Mouse (Mus musculus): ENCODE results near the gene Ppp1r12a. TPM values are rescaled to one million over a fixed set of nuclear protein-coding genes. Genes with fewer than 3 reads are reported as not detected.
"Not testable (repeated sequence)": the region's sequence is repeated elsewhere in the genome, so short reads cannot be mapped to it uniquely, and the experiment has no call there.

The Ppp1r12a gene
- total RNA-seq, 2 experiments from 2014 or later, result 55.4 to 59.2 TPM

DNA sequence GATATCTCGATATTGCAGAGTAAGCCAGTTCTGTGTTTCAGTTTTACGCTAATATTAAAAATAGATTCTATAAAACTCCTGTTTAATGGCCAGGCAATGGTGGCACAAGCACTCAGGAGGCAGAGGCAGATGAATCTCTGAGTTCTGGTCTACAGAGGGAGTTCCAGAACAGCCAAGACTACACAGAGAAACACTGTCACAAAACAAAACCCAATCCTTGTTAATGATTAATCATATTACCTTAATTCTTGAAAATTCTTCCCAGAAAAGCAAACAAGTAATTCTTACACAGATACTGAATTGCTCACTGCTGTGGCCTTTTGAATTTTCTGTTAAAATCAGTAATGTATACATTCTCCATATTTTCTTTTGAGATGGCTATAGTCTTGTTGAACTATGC, 37.0 kb downstream of the Ppp1r12a start:
- DNase-seq, result no peak

DNA sequence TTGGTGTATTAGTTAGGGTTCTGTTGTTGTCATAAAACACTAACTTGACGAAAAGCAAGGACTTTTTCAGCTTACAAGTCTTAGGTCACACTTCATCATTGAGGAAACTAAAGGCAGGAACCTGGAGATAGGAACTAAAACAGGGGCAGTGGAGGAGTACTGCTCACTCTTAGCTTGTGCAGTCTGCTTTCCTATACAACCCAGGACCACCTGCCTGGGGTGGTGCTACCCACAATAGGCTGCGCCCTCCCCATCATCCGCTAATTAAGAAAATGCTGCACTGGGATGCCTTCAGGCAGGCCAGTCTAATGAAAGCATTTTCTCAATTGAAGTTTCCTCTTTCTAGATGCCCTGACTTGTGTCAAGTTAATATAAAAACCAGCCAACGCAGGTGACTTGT, 40.1 kb downstream of the Ppp1r12a start:
- DNase-seq, result no peak

- DNase-seq, result no peak
Observed at GRCm38 (mm10) chr10:108203440-108203839, 41.4 kb downstream of the Ppp1r12a start.

- no peak for DNase-seq
Observed at GRCm38 (mm10) chr10:108209396-108209795, 47.4 kb downstream of the Ppp1r12a start.

- DNase-seq, result no peak
Observed at GRCm38 (mm10) chr10:108224413-108224812, 62.4 kb downstream of the Ppp1r12a start.

GRCm38 (mm10) chr10:108237049-108237448, 75.1 kb downstream of the Ppp1r12a start:
- no peak for DNase-seq

DNA sequence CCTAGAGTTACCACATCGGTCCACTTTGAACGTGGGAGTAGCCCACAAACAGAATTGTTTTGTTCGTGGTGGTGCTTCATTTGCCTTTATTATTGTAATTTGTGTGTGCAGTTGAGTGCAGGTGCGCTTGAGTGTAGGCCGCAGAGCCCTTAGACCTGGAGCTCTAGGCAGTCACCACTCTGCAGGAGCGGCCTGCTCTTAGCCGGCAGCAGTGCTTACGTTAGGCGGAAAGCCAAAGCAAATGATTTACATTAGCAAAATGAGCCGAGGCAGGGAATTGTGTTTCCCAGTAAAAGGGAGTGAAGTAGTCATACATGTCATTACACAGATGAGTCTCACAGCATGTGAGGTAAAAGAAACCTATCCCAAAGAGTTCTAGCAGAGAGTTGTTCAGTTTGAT, 77.1 kb downstream of the Ppp1r12a start:
- DNase-seq, result no peak

DNA sequence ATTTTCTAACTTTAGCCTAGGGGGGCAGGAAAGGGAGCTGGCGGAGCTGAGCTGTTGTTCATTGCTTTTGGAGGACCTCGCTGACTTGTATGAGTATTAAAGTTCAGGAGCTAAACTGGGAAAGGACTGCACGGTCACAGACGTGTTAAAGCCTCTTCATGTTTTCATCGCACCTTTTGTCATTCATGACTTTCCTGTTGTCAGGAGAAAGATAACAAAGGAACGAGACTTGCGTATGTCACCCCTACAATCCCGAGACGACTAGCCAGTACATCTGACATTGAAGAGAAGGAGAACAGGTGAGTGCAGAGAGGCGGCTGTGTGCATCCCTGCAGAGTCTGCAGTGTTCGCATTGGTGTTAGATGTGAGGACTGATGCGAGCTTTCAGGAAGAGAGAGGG, 88.7 kb downstream of the Ppp1r12a start:
- DNase-seq, result no peak

GRCm38 (mm10) chr10:108251181-108251580, 89.2 kb downstream of the Ppp1r12a start:
- no peak for DNase-seq

GRCm38 (mm10) chr10:108255812-108256376, 93.9 kb downstream of the Ppp1r12a start:
- no peak for DNase-seq

GRCm38 (mm10) chr10:108260931-108261330, 98.9 kb downstream of the Ppp1r12a start:
- DNase-seq, result no peak

GRCm38 (mm10) chr10:108264641-108265040, 102.6 kb downstream of the Ppp1r12a start:
- no peak for DNase-seq

DNA sequence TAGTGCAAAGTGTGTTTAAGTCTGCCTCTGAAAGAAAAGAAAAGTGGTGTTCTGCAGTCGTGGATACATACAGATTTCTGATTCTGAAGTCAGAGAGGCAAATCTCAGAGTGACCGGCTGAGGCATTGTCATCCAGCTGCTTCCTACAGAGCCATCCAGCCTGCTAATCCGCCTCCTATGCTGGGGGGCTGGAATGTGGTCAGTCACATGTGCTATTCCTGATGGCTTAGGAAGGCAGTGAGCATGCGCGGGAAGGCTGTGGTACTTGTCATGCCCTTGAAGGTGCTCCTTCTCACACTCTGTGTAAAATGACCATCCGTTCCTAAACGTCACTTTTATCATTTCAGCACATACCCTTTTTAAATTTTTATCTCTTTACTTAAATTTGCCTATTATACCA, 109.2 kb downstream of the Ppp1r12a start:
- DNase-seq, result no peak

- DNase-seq, result no peak
Observed at GRCm38 (mm10) chr10:108276678-108277077, 114.7 kb downstream of the Ppp1r12a start.

- peak; percentile 6 to 21 for DNase-seq
Observed at GRCm38 (mm10) chr10:108277198-108277597, 115.2 kb downstream of the Ppp1r12a start.

DNA sequence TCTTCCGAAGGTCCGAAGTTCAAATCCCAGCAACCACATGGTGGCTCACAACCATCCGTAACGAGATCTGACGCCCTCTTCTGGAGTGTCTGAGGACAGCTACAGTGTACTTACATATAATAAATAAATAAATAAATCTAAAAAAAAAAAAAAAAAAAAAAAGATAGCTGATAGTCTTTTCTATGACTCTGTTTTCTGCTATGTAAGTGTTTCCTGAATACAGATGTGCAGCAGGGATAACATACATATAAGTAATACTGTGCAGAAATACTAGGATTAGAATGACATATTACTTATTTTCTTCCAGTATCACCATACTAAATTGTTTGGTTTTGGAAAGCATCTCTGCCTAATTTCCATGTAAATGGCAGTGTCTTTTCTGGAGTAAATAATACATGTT, 119.1 kb downstream of the Ppp1r12a start:
- DNase-seq, result not testable (repeated sequence)

- DNase-seq, result no peak
Observed at GRCm38 (mm10) chr10:108282351-108282750, 120.4 kb downstream of the Ppp1r12a start.

GRCm38 (mm10) chr10:108283418-108283817, 121.4 kb downstream of the Ppp1r12a start:
- DNase-seq, result no peak

GRCm38 (mm10) chr10:108283837-108284236, 121.8 kb downstream of the Ppp1r12a start:
- DNase-seq, result no peak

DNA sequence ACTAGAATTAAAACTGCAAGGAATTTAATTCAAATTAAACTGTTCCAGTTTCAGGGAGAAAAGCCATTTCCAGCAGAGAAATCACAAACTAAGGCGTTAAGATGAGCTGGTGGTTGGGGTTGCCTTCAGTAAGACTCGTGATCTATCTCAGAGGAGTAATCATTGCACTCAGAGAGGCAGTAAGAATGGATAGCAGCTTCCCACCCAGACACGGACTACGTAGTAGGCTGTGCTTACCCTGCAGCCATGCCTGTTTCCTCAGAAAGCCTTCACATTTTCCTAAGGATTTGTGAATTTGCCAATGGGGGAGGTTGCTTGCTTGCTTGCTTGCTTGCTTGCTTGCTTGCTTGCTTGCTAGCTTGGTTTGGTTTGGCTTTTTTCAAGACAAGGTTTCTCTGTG, 122.5 kb downstream of the Ppp1r12a start:
- DNase-seq, result no peak

GRCm38 (mm10) chr10:108284977-108285376, 123.0 kb downstream of the Ppp1r12a start:
- DNase-seq, result no peak

DNA sequence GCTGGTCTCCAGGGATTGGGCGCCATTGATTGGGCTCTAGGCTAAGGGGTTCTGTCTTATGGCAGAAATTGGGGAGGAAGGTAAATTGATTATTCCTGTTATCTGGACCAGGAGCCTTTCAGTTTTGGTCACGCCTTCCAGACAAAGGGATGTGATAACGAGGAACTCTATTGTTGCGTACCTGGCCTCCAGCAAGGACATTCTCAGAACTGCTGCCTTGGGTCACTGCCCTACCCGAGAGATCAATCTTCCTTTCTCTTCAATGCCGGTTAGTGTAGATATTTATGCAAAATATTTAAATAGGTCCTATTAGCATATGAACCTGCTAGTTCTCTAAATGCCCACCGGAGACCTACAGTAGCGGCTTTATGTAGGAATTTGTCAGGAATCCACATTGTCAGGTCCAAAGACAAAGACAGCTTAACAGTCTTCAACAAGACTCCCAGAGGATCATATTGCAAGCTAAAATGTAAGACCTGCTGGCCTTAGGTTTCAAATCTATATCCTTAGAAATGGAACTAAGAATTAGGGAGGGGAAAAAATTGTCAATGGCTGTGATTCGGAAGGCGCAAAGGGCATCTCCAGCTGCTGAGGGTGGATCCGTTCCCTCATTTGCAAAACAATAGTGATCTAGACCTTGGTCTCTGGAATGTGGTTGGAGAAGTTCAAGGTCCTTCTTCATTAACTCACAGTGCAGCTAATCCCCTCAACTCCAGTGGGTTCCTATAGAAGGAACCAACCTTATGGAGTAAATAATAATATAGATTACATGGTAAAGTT, 124.9 kb downstream of the Ppp1r12a start:
- DNase-seq, result no peak

DNA sequence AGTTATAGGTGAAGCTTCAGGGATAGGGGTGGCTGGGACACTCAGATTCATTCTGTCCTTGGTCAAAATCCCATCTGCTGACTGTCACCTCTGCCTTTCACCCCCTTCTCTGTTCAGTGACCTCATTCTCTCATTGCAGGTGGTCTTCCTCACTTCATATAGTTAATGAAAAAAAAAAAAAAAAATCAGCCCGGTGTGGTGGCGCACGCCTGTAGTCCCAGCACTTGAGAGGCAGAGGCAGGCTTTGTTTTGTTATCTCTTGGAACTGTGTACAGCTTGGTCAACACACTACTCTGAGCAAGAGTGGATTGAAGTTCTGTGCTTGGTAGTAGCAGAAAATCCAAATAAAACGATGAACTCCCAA, 125.4 kb downstream of the Ppp1r12a start:
- no peak for DNase-seq

DNA sequence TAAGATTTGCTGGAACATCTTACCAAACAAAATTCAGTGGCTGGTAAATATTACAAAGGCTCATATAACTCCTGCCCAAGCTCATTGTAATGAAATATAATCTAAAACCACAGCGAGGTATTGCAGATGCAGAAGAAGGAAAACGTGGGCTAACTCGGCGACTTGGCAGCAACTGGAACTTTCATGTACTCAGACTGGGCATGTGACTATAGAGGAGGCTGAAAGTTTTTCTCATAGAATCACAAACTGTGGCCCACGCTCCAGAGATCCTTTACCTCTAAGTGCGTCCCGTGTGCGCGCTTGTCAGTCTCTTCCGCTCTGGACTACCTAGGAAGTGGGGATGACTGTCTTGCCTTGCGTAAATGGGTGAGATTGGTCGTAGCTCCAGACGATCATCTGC, 128.1 kb downstream of the Ppp1r12a start:
- no peak for DNase-seq
